25 mouse cellular contexts compared by ENCODE assay signal in the genomic region with DNA sequence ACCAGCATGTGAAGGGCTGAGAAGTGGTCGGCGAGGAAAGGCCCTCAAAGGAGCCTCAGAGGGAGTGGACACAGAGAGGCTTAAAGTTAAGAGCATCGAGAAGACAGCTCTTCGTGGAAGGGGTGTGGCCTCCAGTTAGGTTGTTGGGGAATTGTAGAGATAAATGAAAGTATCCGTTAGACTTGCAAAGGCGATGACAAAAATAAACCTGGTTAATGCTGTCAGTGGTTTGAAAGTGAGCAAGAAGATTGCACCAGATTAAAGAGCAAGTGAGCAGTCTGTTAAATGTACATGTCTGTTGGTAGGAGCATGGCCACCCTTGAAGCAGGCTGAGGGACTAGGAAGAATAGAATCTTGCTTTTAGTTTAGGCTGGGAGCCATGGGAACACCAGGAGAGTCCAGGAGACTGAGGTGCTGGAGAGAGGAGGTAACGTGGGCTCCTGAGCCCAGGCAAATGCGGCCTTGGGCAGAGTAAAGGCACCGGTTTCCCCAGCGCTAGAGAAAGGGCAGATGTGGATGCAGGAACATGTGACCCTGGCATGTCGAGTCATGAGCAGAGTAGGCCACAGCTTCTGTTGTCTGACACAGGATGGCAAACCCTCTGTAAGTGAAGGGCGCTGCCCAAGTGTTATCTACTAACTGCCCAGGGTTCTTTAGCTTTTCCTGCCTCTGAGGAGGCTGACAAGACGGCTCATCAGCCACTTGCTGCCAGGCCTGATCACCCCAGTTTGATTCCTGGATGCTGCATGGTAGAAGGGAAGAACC. TPM values are rescaled to one million over a fixed set of nuclear protein-coding genes. Genes with fewer than 3 reads are reported as not detected.
A peak's percentile ranks its signal among the peaks of the same experiment; 100 is the strongest.
DNase-seq lines count a peak whose midpoint lies in the region; ATAC-seq and TF ChIP-seq lines count a peak whose summit lies in the region.
"Had no signal": no experiment of that assay in that cellular context is flagged by ENCODE, and none has a peak within 500 bp of the region (broad histone marks: within the 10 kb centered on the region; RNA-seq: fewer than 3 reads in every experiment).

No protein-coding gene starts in this region.

- H3K36me3 ChIP-seq in heart, embryonic 10.5 days: peaks cover 5% of the 10 kb centered on the region; the same call in 1 of the 2 replicates
- no peaks in the 10 kb centered on the region for H3K36me3 ChIP-seq in heart, embryonic 15.5 days
- no peaks in the 10 kb centered on the region for H3K36me3 ChIP-seq in liver, embryonic 14.5 days (replicated peaks; ENCODE audit: control insufficient read depth, insufficient read depth, low read depth)
- H3K36me3 ChIP-seq in liver, embryonic 11.5 days (ENCODE audit: control insufficient read depth, insufficient read depth, low read length): 0 out of 2 replicates have a peak, but pooled peaks cover 2% of the 10 kb centered on the region
- H3K36me3 ChIP-seq: embryonic facial prominence, embryonic 13.5 days; forebrain, embryonic 15.5 days; hindbrain, embryonic 15.5 days; limb, embryonic 13.5 days had no signal

- peak overlapping the region; percentile 36 for H3K4me2 ChIP-seq in heart, embryonic 15.5 days
- 0 out of 2 replicates have a peak overlapping the region, but pooled peaks have one; percentile 6 for H3K4me2 ChIP-seq in liver, embryonic 14.5 days (ENCODE audit: low read depth)
- H3K4me2 ChIP-seq in liver, embryonic 11.5 days: no peak overlapping the region
- H3K4me2 ChIP-seq: embryonic facial prominence, embryonic 13.5 days; forebrain, embryonic 15.5 days; hindbrain, embryonic 15.5 days; kidney, embryonic 15.5 days; limb, embryonic 13.5 days; midbrain, embryonic 11.5 days had no signal

- ATAC-seq in heart, embryonic 15.5 days (replicated peaks; ENCODE audit: insufficient number of reproducible peaks, insufficient read depth, low FRiP score, low read depth): no peak
- no peak for ATAC-seq in liver, embryonic 14.5 days (ENCODE audit: insufficient read depth)
- no peak for ATAC-seq in liver, embryonic 11.5 days (replicated peaks; ENCODE audit: low FRiP score)
- ATAC-seq in common myeloid progenitor, adult 5-6 weeks (replicated peaks; ENCODE audit: low read depth, poor library complexity, severe bottlenecking): peak; percentile 8; the same call in 1 of the 2 replicates
- ATAC-seq: forebrain, embryonic 15.5 days; inflammation-experienced regulatory T-cells, adult 6 months had no signal

- H3K27me3 ChIP-seq in heart, embryonic 10.5 days (ENCODE audit: insufficient read depth, poor library complexity, severe bottlenecking): no peaks in the 10 kb centered on the region
- no peaks in the 10 kb centered on the region for H3K27me3 ChIP-seq in heart, embryonic 15.5 days
- no peaks in the 10 kb centered on the region for H3K27me3 ChIP-seq in liver, embryonic 14.5 days (ENCODE audit: control insufficient read depth, insufficient read depth, low read length)
- H3K27me3 ChIP-seq in liver, embryonic 11.5 days (replicated peaks; ENCODE audit: control insufficient read depth, insufficient read depth, low read length): no peaks in the 10 kb centered on the region
- H3K27me3 ChIP-seq: embryonic facial prominence, embryonic 13.5 days; forebrain, embryonic 15.5 days; hindbrain, embryonic 15.5 days; kidney, embryonic 15.5 days; limb, embryonic 13.5 days had no signal

- no peak overlapping the region for H3K27ac ChIP-seq in heart, embryonic 10.5 days
- peak overlapping the region; percentile 39; the same call in 1 of the 2 replicates for H3K27ac ChIP-seq in heart, embryonic 15.5 days
- no peak overlapping the region for H3K27ac ChIP-seq in liver, embryonic 14.5 days
- H3K27ac ChIP-seq in liver, embryonic 11.5 days (ENCODE audit: low read depth, low read length): no peak overlapping the region
- H3K27ac ChIP-seq: embryonic facial prominence, embryonic 13.5 days; forebrain, embryonic 10.5 days; forebrain, embryonic 15.5 days; hindbrain, embryonic 10.5 days; hindbrain, embryonic 15.5 days; kidney, embryonic 15.5 days; limb, embryonic 13.5 days had no signal

- intact Hi-C loops in heart, postnatal 10 days (cut with DNase I): loop anchor here (10.0 kb wide), 1 partner anchor 386 kb away; no protein-coding TSS in a partner anchor

- peaks cover 77% of the 10 kb centered on the region for H3K4me1 ChIP-seq in heart, embryonic 10.5 days
- H3K4me1 ChIP-seq in heart, embryonic 15.5 days (replicated peaks): peaks cover 72% of the 10 kb centered on the region
- peaks cover 7 to 27% of the 10 kb centered on the region in 2 experiments; a peak in 3 of 4 replicates for H3K4me1 ChIP-seq in liver, embryonic 14.5 days (replicated peaks; ENCODE audit: control insufficient read depth in 2 of 2, insufficient read depth in 2 of 2, low read length in 1 of 2)
- peaks cover 11% of the 10 kb centered on the region for H3K4me1 ChIP-seq in liver, embryonic 11.5 days (replicated peaks; ENCODE audit: control insufficient read depth, insufficient read depth, low read length)

- TF ChIP-seq CTCF in liver, embryonic 14.5 days (IDR thresholded peaks at IDR 0.05; ENCODE audit: low read depth): no peak

- no peak for TF ChIP-seq EP300 in liver, embryonic 14.5 days (IDR thresholded peaks at IDR 0.05; ENCODE audit: low read depth)

- H3K9ac ChIP-seq in heart, embryonic 15.5 days: no peak overlapping the region
- no peak overlapping the region for H3K9ac ChIP-seq in liver, embryonic 14.5 days (replicated peaks)
- H3K9ac ChIP-seq in liver, embryonic 11.5 days (ENCODE audit: low read depth, low read length): no peak overlapping the region
- H3K9ac ChIP-seq: embryonic facial prominence, embryonic 13.5 days; forebrain, embryonic 15.5 days; hindbrain, embryonic 15.5 days; kidney, embryonic 15.5 days; limb, embryonic 13.5 days had no signal

- no peak for DNase-seq in heart, embryonic 10.5 days (ENCODE audit: low spot score)
- no peak for DNase-seq in heart, postnatal 10 days
- DNase-seq in heart, adult 9 months (ENCODE audit: low spot score in 2 of 2): no peak
- DNase-seq in liver, embryonic 14.5 days (ENCODE audit: low read depth in 3 of 3, low spot score in 3 of 3): no peak
- DNase-seq in liver, embryonic 11.5 days (ENCODE audit: low spot score): no peak
- no peak for DNase-seq in frontal cortex, postnatal 10 days (ENCODE audit: low spot score in 2 of 2)
- DNase-seq: adrenal gland, postnatal 25 days; cerebellum, adult 11-12 months; cerebellum, adult 9-11 months; kidney, adult 11 months; kidney, postnatal 25 days; lung, postnatal 4 days; thymus, adult 2 months; thymus, postnatal 36 days had no signal

- 69% methylated on average over 13 of the region's 13 CpGs for WGBS in heart, embryonic 10.5 days
- WGBS in heart, embryonic 15.5 days: 58% methylated on average over 13 of the region's 13 CpGs
- 44% methylated on average over 13 of the region's 13 CpGs for WGBS in liver, embryonic 14.5 days (ENCODE audit: insufficient replicate concordance)
- 74% methylated on average over 13 of the region's 13 CpGs for WGBS in liver, embryonic 11.5 days

- H3K9me3 ChIP-seq in heart, embryonic 10.5 days: no peaks in the 10 kb centered on the region
- H3K9me3 ChIP-seq in heart, embryonic 15.5 days (replicated peaks): no peaks in the 10 kb centered on the region
- no peaks in the 10 kb centered on the region for H3K9me3 ChIP-seq in liver, embryonic 14.5 days (ENCODE audit: control insufficient read depth, low read length)
- H3K9me3 ChIP-seq in liver, embryonic 11.5 days (ENCODE audit: control insufficient read depth, low read length): no peaks in the 10 kb centered on the region
- H3K9me3 ChIP-seq: embryonic facial prominence, embryonic 13.5 days; forebrain, embryonic 15.5 days; hindbrain, embryonic 10.5 days; hindbrain, embryonic 15.5 days; kidney, embryonic 15.5 days; limb, embryonic 13.5 days had no signal

- H3K4me3 ChIP-seq in heart, embryonic 10.5 days: 0 out of 2 replicates have a peak overlapping the region, but pooled peaks have one; percentile 12
- H3K4me3 ChIP-seq in heart, embryonic 15.5 days: no peak overlapping the region
- no peak overlapping the region for H3K4me3 ChIP-seq in liver, embryonic 14.5 days (ENCODE audit: insufficient read depth in 1 of 2, low read depth in 2 of 2, low read length in 2 of 2)
- H3K4me3 ChIP-seq in liver, embryonic 11.5 days (ENCODE audit: low read depth, low read length): no peak overlapping the region
- H3K4me3 ChIP-seq: embryonic facial prominence, embryonic 13.5 days; forebrain, embryonic 10.5 days; forebrain, embryonic 15.5 days; hindbrain, embryonic 10.5 days; hindbrain, embryonic 15.5 days; kidney, embryonic 15.5 days; limb, embryonic 13.5 days had no signal

RNA-seq across cellular contexts. Expression of gene Smim20, which starts 4.2 kb away (rescaled TPM):
- polyA plus RNA-seq in heart, embryonic 10.5 days (2016; fragmentation: Nextera tagmentation; extraction: Ambion mirVana): 104 and 164 TPM in 2 replicates
- total RNA-seq in heart, postnatal 10 days (2021): 10 to 100 TPM; 87.8 to 88.7 TPM
- polyA plus RNA-seq in heart, embryonic 15.5 days (2015; fragmentation: Nextera tagmentation; extraction: Ambion mirVana): 160 and 171 TPM in 2 replicates
- polyA plus RNA-seq in liver, embryonic 14.5 days (2012; rRNA removed): 15.4 and 17.3 TPM in 2 replicates
- polyA plus RNA-seq in liver, embryonic 14.5 days (2014; fragmentation: Nextera tagmentation; extraction: Ambion mirVana): 35.2 and 38.5 TPM in 2 replicates
- polyA plus RNA-seq in liver, embryonic 11.5 days (2014; fragmentation: Nextera tagmentation; extraction: Ambion mirVana): 64.4 and 70.2 TPM in 2 replicates
- 50.9 and 60.2 TPM in 2 replicates for total RNA-seq in common myeloid progenitor, adult 5-6 weeks (2017)

RNA-seq across cellular contexts. Expression of gene Sel1l3, which starts 57.4 kb away (rescaled TPM):
- 1.7 and 1.9 TPM in 2 replicates for polyA plus RNA-seq in heart, embryonic 10.5 days (2016; fragmentation: Nextera tagmentation; extraction: Ambion mirVana)
- total RNA-seq in heart, postnatal 10 days (2021): under 1 TPM; 0.55 to 0.57 TPM
- polyA plus RNA-seq in heart, embryonic 15.5 days (2015; fragmentation: Nextera tagmentation; extraction: Ambion mirVana): 0.76 and 1.3 TPM in 2 replicates
- polyA plus RNA-seq in liver, embryonic 14.5 days (2012; rRNA removed): 0.03 and 0.05 TPM in 2 replicates
- 0.10 TPM in 1 of 2 replicates, not detected in the other for polyA plus RNA-seq in liver, embryonic 14.5 days (2014; fragmentation: Nextera tagmentation; extraction: Ambion mirVana)
- 0.27 and 0.52 TPM in 2 replicates for polyA plus RNA-seq in liver, embryonic 11.5 days (2014; fragmentation: Nextera tagmentation; extraction: Ambion mirVana)
- not detected in 2 replicates for total RNA-seq in common myeloid progenitor, adult 5-6 weeks (2017)
